Mouse (Mus musculus): ENCODE results near the gene Gm3250. TPM values are rescaled to one million over a fixed set of nuclear protein-coding genes. Genes with fewer than 3 reads are reported as not detected.
"Not testable (repeated sequence)": the region's sequence is repeated elsewhere in the genome, so short reads cannot be mapped to it uniquely, and the experiment has no call there.

Gm3250 gene
- polyA plus RNA-seq, 1 experiment from 2014 or later = not detected

GRCm38 (mm10) chr10:77798164-77798920 is 16.0 kb upstream of the Gm3250 start:
- H3K27me3 ChIP-seq (ENCODE audit: control insufficient read depth, insufficient read depth, low read length); H3K9me3 ChIP-seq (ENCODE audit: control insufficient read depth, low read length); H3K4me2 ChIP-seq (ENCODE audit: low read depth, low read length, severe bottlenecking); DNase-seq (ENCODE audit: low spot score); ATAC-seq (replicated peaks; ENCODE audit: low FRiP score); H3K4me3 ChIP-seq (ENCODE audit: low read depth, low read length); H3K4me1 ChIP-seq (replicated peaks; ENCODE audit: control insufficient read depth, insufficient read depth, low read length); H3K9ac ChIP-seq (ENCODE audit: low read length); H3K36me3 ChIP-seq (ENCODE audit: control insufficient read depth, insufficient read depth, low read length): not testable (repeated sequence)
- 28% methylated on average over 3 of the region's 3 CpGs for WGBS
- peak overlapping the region; percentile 14 for H3K27ac ChIP-seq (ENCODE audit: low read depth, low read length)

- Histone ChIP-seq H3K27me3 (ENCODE audit: control insufficient read depth, insufficient read depth, low read length) (no peaks in the 10 kb centered on the region), H3K36me3 (ENCODE audit: control insufficient read depth, insufficient read depth, low read length) (no peaks in the 10 kb centered on the region), H3K9ac (ENCODE audit: low read length) (no peak overlapping the region), H3K4me1 (replicated peaks; ENCODE audit: control insufficient read depth, insufficient read depth, low read length) (no peaks in the 10 kb centered on the region), H3K27ac (ENCODE audit: low read depth, low read length) (peak overlapping the region; percentile 14; the same call in 1 of the 2 replicates), H3K4me3 (ENCODE audit: low read depth, low read length) (no peak overlapping the region), H3K4me2 (ENCODE audit: low read depth, low read length, severe bottlenecking) (no peak overlapping the region), H3K9me3 (ENCODE audit: control insufficient read depth, low read length) (no peaks in the 10 kb centered on the region)
- ATAC-seq (replicated peaks; ENCODE audit: low FRiP score) (no peak), DNase-seq (ENCODE audit: low spot score) (no peak)
- WGBS = 15% methylated on average over 3 of the region's 3 CpGs
Observed at GRCm38 (mm10) chr10:77797677-77798076, 15.3 kb upstream of the Gm3250 start.

- H3K4me3 ChIP-seq (ENCODE audit: low read depth, low read length) = no peak within 1 kb of the TSS
- H3K4me2 ChIP-seq (ENCODE audit: low read depth, low read length, severe bottlenecking) = no peak within 1 kb of the TSS
- no peak within 1 kb of the TSS for H3K27ac ChIP-seq (ENCODE audit: low read depth, low read length)
- no peak for ATAC-seq (replicated peaks; ENCODE audit: low FRiP score)
- DNase-seq (ENCODE audit: low spot score) = no peak
- no peaks in the 10 kb centered on the region for H3K27me3 ChIP-seq (ENCODE audit: control insufficient read depth, insufficient read depth, low read length)
- no peak within 1 kb of the TSS for H3K9ac ChIP-seq (ENCODE audit: low read length)
- 63% methylated on average over 2 of the region's 2 CpGs for WGBS
- no peaks in the 10 kb centered on the region for H3K9me3 ChIP-seq (ENCODE audit: control insufficient read depth, low read length)
- H3K36me3 ChIP-seq (ENCODE audit: control insufficient read depth, insufficient read depth, low read length) = no peaks in the 10 kb centered on the region
- no peaks in the 10 kb centered on the region for H3K4me1 ChIP-seq (replicated peaks; ENCODE audit: control insufficient read depth, insufficient read depth, low read length)
Observed at GRCm38 (mm10) chr10:77794976-77795375, 12.6 kb upstream of the Gm3250 start, which contains the start of gene Gm9639. Gene Gm9639 (minus strand): TSS chr10:77795076.

GRCm38 (mm10) chr10:77788621-77789020 is 6.3 kb upstream of the Gm3250 start:
- no peak for ATAC-seq (replicated peaks; ENCODE audit: low FRiP score)
- WGBS = 83% methylated on average over 2 of the region's 2 CpGs
- no peak overlapping the region for H3K9ac ChIP-seq (ENCODE audit: low read length)

GRCm38 (mm10) chr10:77787876-77788275 is 5.5 kb upstream of the Gm3250 start, which contains the start of gene Gm7137:
Gene Gm7137 (minus strand): TSS chr10:77788200.
- 75% methylated on average over 1 of the region's 1 CpGs for WGBS
- not testable (repeated sequence) for H3K4me1 ChIP-seq (replicated peaks; ENCODE audit: control insufficient read depth, insufficient read depth, low read length); DNase-seq (ENCODE audit: low spot score); H3K4me3 ChIP-seq (ENCODE audit: low read depth, low read length); H3K27ac ChIP-seq (ENCODE audit: low read depth, low read length); H3K9ac ChIP-seq (ENCODE audit: low read length); ATAC-seq (replicated peaks; ENCODE audit: low FRiP score); H3K36me3 ChIP-seq (ENCODE audit: control insufficient read depth, insufficient read depth, low read length); H3K9me3 ChIP-seq (ENCODE audit: control insufficient read depth, low read length); H3K4me2 ChIP-seq (ENCODE audit: low read depth, low read length, severe bottlenecking); H3K27me3 ChIP-seq (ENCODE audit: control insufficient read depth, insufficient read depth, low read length)

More at GRCm38 (mm10) chr10:77788621-77789020, 6.3 kb upstream of the Gm3250 start:
- Histone ChIP-seq H3K9me3 (ENCODE audit: control insufficient read depth, low read length) (no peaks in the 10 kb centered on the region), H3K4me1 (replicated peaks; ENCODE audit: control insufficient read depth, insufficient read depth, low read length) (no peaks in the 10 kb centered on the region), H3K27me3 (ENCODE audit: control insufficient read depth, insufficient read depth, low read length) (no peaks in the 10 kb centered on the region), H3K4me3 (ENCODE audit: low read depth, low read length) (no peak overlapping the region), H3K4me2 (ENCODE audit: low read depth, low read length, severe bottlenecking) (no peak overlapping the region), H3K27ac (ENCODE audit: low read depth, low read length) (no peak overlapping the region), H3K36me3 (ENCODE audit: control insufficient read depth, insufficient read depth, low read length) (no peaks in the 10 kb centered on the region)
- DNase-seq (ENCODE audit: low spot score) = no peak

- WGBS = 83% methylated on average over 1 of the region's 3 CpGs
- not testable (repeated sequence) for H3K9ac ChIP-seq (ENCODE audit: low read length); H3K9me3 ChIP-seq (ENCODE audit: control insufficient read depth, low read length); H3K36me3 ChIP-seq (ENCODE audit: control insufficient read depth, insufficient read depth, low read length); H3K27ac ChIP-seq (ENCODE audit: low read depth, low read length); H3K27me3 ChIP-seq (ENCODE audit: control insufficient read depth, insufficient read depth, low read length); H3K4me2 ChIP-seq (ENCODE audit: low read depth, low read length, severe bottlenecking); H3K4me3 ChIP-seq (ENCODE audit: low read depth, low read length); ATAC-seq (replicated peaks; ENCODE audit: low FRiP score); DNase-seq (ENCODE audit: low spot score); H3K4me1 ChIP-seq (replicated peaks; ENCODE audit: control insufficient read depth, insufficient read depth, low read length)
Observed at GRCm38 (mm10) chr10:77783396-77783795, 1.1 kb upstream of the Gm3250 start.

- H3K27me3 ChIP-seq (ENCODE audit: control insufficient read depth, insufficient read depth, low read length); H3K4me2 ChIP-seq (ENCODE audit: low read depth, low read length, severe bottlenecking); H3K36me3 ChIP-seq (ENCODE audit: control insufficient read depth, insufficient read depth, low read length); H3K4me3 ChIP-seq (ENCODE audit: low read depth, low read length); H3K4me1 ChIP-seq (replicated peaks; ENCODE audit: control insufficient read depth, insufficient read depth, low read length); H3K27ac ChIP-seq (ENCODE audit: low read depth, low read length); H3K9ac ChIP-seq (ENCODE audit: low read length); H3K9me3 ChIP-seq (ENCODE audit: control insufficient read depth, low read length); ATAC-seq (replicated peaks; ENCODE audit: low FRiP score); DNase-seq (ENCODE audit: low spot score): not testable (repeated sequence)
- WGBS = 55% methylated on average over 1 of the region's 1 CpGs
Observed at GRCm38 (mm10) chr10:77776844-77777243, 5.5 kb downstream of the Gm3250 start, which contains the start of gene Gm7138. Gene Gm7138 (minus strand): TSS chr10:77776944.

GRCm38 (mm10) chr10:77772142-77772541 is 10.2 kb downstream of the Gm3250 start:
- ATAC-seq (replicated peaks; ENCODE audit: low FRiP score); H3K27ac ChIP-seq (ENCODE audit: low read depth, low read length); H3K9me3 ChIP-seq (ENCODE audit: control insufficient read depth, low read length); H3K4me1 ChIP-seq (replicated peaks; ENCODE audit: control insufficient read depth, insufficient read depth, low read length); H3K9ac ChIP-seq (ENCODE audit: low read length); H3K4me3 ChIP-seq (ENCODE audit: low read depth, low read length); H3K4me2 ChIP-seq (ENCODE audit: low read depth, low read length, severe bottlenecking); H3K27me3 ChIP-seq (ENCODE audit: control insufficient read depth, insufficient read depth, low read length); H3K36me3 ChIP-seq (ENCODE audit: control insufficient read depth, insufficient read depth, low read length); DNase-seq (ENCODE audit: low spot score): not testable (repeated sequence)
- 92% methylated on average over 2 of the region's 3 CpGs for WGBS

GRCm38 (mm10) chr10:77771225-77771624 is 11.1 kb downstream of the Gm3250 start, which contains the start of gene Gm3238:
Gene Gm3238 (minus strand): TSS chr10:77771325.
- H3K9ac ChIP-seq (ENCODE audit: low read length); H3K4me3 ChIP-seq (ENCODE audit: low read depth, low read length); DNase-seq (ENCODE audit: low spot score); ATAC-seq (replicated peaks; ENCODE audit: low FRiP score); H3K36me3 ChIP-seq (ENCODE audit: control insufficient read depth, insufficient read depth, low read length); H3K27ac ChIP-seq (ENCODE audit: low read depth, low read length); H3K4me2 ChIP-seq (ENCODE audit: low read depth, low read length, severe bottlenecking); H3K9me3 ChIP-seq (ENCODE audit: control insufficient read depth, low read length); H3K4me1 ChIP-seq (replicated peaks; ENCODE audit: control insufficient read depth, insufficient read depth, low read length); H3K27me3 ChIP-seq (ENCODE audit: control insufficient read depth, insufficient read depth, low read length): not testable (repeated sequence)
- WGBS = 67% methylated on average over 1 of the region's 1 CpGs
